Mouse (Mus musculus) kidney, adult 11 months (tissue): Measurements from ENCODE around the gene Sipa1l1.
A peak's percentile ranks its signal among the peaks of the same experiment; 100 is the strongest.
"Not testable (repeated sequence)": the region's sequence is repeated elsewhere in the genome, so short reads cannot be mapped to it uniquely, and the experiment has no call there.

Experiments used
- DNase-seq: peaks from one replicate; pipeline ENCODE4 v3.0.0; 2022

Gene Sipa1l1

GRCm38 (mm10) chr12:82446609-82447024 is 277.5 kb downstream of the Sipa1l1 start:
- no peak for DNase-seq

- no peak for DNase-seq
Observed at GRCm38 (mm10) chr12:82448129-82448815, 279.2 kb downstream of the Sipa1l1 start.

- DNase-seq, result no peak
Observed at GRCm38 (mm10) chr12:82452428-82452827, 283.3 kb downstream of the Sipa1l1 start.

- no peak for DNase-seq
Observed at GRCm38 (mm10) chr12:82454415-82454814, 285.3 kb downstream of the Sipa1l1 start.

- no peak for DNase-seq
Observed at GRCm38 (mm10) chr12:82455700-82456413, 286.7 kb downstream of the Sipa1l1 start.

- DNase-seq, result no peak
Observed at GRCm38 (mm10) chr12:82456414-82456805, 287.3 kb downstream of the Sipa1l1 start.

- no peak for DNase-seq
Observed at GRCm38 (mm10) chr12:82457609-82458008, 288.5 kb downstream of the Sipa1l1 start.

- no peak for DNase-seq
Observed at GRCm38 (mm10) chr12:82458017-82458416, 288.9 kb downstream of the Sipa1l1 start.

GRCm38 (mm10) chr12:82467234-82467633 is 298.1 kb downstream of the Sipa1l1 start:
- peak; percentile 41 for DNase-seq

GRCm38 (mm10) chr12:82467641-82468040 is 298.5 kb downstream of the Sipa1l1 start:
- no peak for DNase-seq

- peak; percentile 41 for DNase-seq
Observed at GRCm38 (mm10) chr12:82468416-82468815, 299.3 kb downstream of the Sipa1l1 start.

GRCm38 (mm10) chr12:82469706-82470361 is 300.7 kb downstream of the Sipa1l1 start:
- DNase-seq, result peak; percentile 87

GRCm38 (mm10) chr12:82470362-82470936 is 301.3 kb downstream of the Sipa1l1 start:
- DNase-seq, result peak; percentile 73

- DNase-seq, result no peak
Observed at GRCm38 (mm10) chr12:82472796-82473195, 303.7 kb downstream of the Sipa1l1 start.

- DNase-seq, result no peak
Observed at GRCm38 (mm10) chr12:82473238-82473637, 304.1 kb downstream of the Sipa1l1 start.

GRCm38 (mm10) chr12:82474409-82474808 is 305.3 kb downstream of the Sipa1l1 start:
- DNase-seq, result no peak

GRCm38 (mm10) chr12:82476028-82476427 is 306.9 kb downstream of the Sipa1l1 start:
- peak; percentile 34 for DNase-seq

- no peak for DNase-seq
Observed at GRCm38 (mm10) chr12:82476580-82476979, 307.5 kb downstream of the Sipa1l1 start.

- DNase-seq, result no peak
Observed at GRCm38 (mm10) chr12:82477826-82478225, 308.7 kb downstream of the Sipa1l1 start.

GRCm38 (mm10) chr12:82478256-82478655 is 309.1 kb downstream of the Sipa1l1 start:
- DNase-seq, result no peak

GRCm38 (mm10) chr12:82479393-82479792 is 310.3 kb downstream of the Sipa1l1 start:
- DNase-seq, result no peak

- DNase-seq, result not testable (repeated sequence)
Observed at GRCm38 (mm10) chr12:82480425-82480824, 311.3 kb downstream of the Sipa1l1 start.

GRCm38 (mm10) chr12:82485466-82485865 is 316.3 kb downstream of the Sipa1l1 start:
- no peak for DNase-seq
